Mouse (Mus musculus): ENCODE data around the gene Tuba1c. TPM values are rescaled to one million over a fixed set of nuclear protein-coding genes. Genes with fewer than 3 reads are reported as not detected.

The Tuba1c gene
- polyA plus RNA-seq, 1 experiment from 2014 or later, result 196 TPM

- Histone ChIP-seq H3K4me2 (ENCODE audit: low read depth, low read length) (peak overlapping the region; percentile 30; the same call in 1 of the 2 replicates), H3K4me3 (replicated peaks; ENCODE audit: low read length) (no peak overlapping the region), H3K4me1 (ENCODE audit: control insufficient read depth, insufficient read depth, low read length) (peaks cover 35% of the 10 kb centered on the region), H3K9ac (ENCODE audit: low read length) (peak overlapping the region; percentile 58), H3K27me3 (ENCODE audit: control insufficient read depth, insufficient read depth, low read length) (no peaks in the 10 kb centered on the region), H3K36me3 (ENCODE audit: control insufficient read depth, insufficient read depth, low read length) (no peaks in the 10 kb centered on the region), H3K9me3 (replicated peaks; ENCODE audit: control insufficient read depth, low read length) (no peaks in the 10 kb centered on the region), H3K27ac (ENCODE audit: low read length) (peak overlapping the region; percentile 94)
- ATAC-seq (ENCODE audit: insufficient read depth, low FRiP score), result no peak
- 53% methylated on average over 8 of the region's 8 CpGs for WGBS
Measured at GRCm38 (mm10) chr15:98987661-98988181, 42.0 kb upstream of the Tuba1c start.

DNA sequence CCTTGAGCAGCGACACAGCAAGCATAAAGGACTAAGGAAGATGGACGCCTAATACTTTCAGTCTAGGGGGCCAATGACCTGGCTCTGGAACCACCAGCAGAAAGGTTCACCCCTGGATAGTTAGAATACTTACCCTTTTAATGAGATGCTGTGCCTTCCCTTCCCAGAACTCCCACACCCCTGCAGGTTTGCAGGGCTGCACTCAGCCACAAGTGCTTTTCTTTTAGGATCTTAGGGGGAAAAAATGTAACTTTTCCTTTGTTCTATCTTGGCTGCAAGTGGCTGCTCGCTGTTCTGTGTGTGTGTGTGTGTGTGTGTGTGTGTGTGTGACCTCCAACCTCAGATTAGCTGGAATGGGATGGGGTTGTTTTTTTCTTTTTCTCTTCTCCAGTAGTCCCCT lies 40.9 kb upstream of the Tuba1c start:
- Histone ChIP-seq H3K9ac (ENCODE audit: low read length) (no peak overlapping the region), H3K27ac (ENCODE audit: low read length) (peak overlapping the region; percentile 94; the same call in 1 of the 2 replicates), H3K4me2 (ENCODE audit: low read depth, low read length) (no peak overlapping the region), H3K4me1 (ENCODE audit: control insufficient read depth, insufficient read depth, low read length) (peaks cover 36% of the 10 kb centered on the region), H3K4me3 (replicated peaks; ENCODE audit: low read length) (no peak overlapping the region), H3K27me3 (ENCODE audit: control insufficient read depth, insufficient read depth, low read length) (no peaks in the 10 kb centered on the region), H3K36me3 (ENCODE audit: control insufficient read depth, insufficient read depth, low read length) (no peaks in the 10 kb centered on the region), H3K9me3 (replicated peaks; ENCODE audit: control insufficient read depth, low read length) (no peaks in the 10 kb centered on the region)
- no peak for ATAC-seq (ENCODE audit: insufficient read depth, low FRiP score)
- WGBS, result 79% methylated on average over 3 of the region's 3 CpGs

DNA sequence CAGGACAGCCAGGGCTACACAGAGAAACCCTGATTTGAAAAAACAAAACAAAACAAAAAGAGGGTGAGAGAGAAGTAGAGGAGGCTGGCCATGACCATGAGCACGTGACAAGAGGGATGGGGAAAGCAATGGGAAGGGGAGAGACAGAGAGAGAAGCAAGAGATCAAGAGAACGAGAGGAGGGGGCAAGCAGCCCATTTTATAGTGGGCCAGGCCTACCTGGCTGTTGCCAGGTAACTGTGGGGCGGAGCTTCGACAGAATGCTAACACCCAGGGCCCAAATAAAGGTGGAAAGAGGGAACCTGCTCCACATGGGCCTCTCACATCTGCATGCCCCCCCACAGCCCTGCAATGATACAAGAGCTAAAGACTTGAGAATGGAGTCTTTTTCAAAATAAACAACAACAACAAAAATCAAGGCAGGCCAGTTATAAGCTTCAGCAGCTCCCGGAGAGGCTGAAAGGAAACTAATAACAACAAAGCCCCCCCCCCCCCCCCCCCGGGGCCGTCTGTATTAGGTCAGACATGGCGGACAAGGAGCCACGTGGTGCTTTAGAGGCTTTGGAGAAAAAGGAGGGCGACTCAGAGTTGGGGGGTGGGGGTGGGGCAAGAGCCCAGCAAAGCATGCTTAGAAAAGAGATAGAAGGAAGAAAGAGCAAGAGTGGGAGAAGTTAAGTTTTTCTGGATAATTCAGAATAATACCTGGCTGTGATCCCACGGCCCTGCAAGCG lies 39.8 kb upstream of the Tuba1c start:
- Histone ChIP-seq H3K4me3 (replicated peaks; ENCODE audit: low read length) (no peak overlapping the region), H3K9me3 (replicated peaks; ENCODE audit: control insufficient read depth, low read length) (no peaks in the 10 kb centered on the region), H3K27ac (ENCODE audit: low read length) (peak overlapping the region; percentile 11; the same call in 1 of the 2 replicates), H3K4me1 (ENCODE audit: control insufficient read depth, insufficient read depth, low read length) (peaks cover 36% of the 10 kb centered on the region), H3K36me3 (ENCODE audit: control insufficient read depth, insufficient read depth, low read length) (no peaks in the 10 kb centered on the region), H3K27me3 (ENCODE audit: control insufficient read depth, insufficient read depth, low read length) (no peaks in the 10 kb centered on the region), H3K4me2 (ENCODE audit: low read depth, low read length) (no peak overlapping the region), H3K9ac (ENCODE audit: low read length) (no peak overlapping the region)
- ATAC-seq (ENCODE audit: insufficient read depth, low FRiP score), result no peak
- WGBS, result 40% methylated on average over 12 of the region's 12 CpGs

GRCm38 (mm10) chr15:98990669-98991539 lies 38.8 kb upstream of the Tuba1c start:
- H3K9me3 ChIP-seq (replicated peaks; ENCODE audit: control insufficient read depth, low read length), result no peaks in the 10 kb centered on the region
- H3K27ac ChIP-seq (ENCODE audit: low read length), result peak overlapping the region; percentile 11; the same call in 1 of the 2 replicates
- ATAC-seq (ENCODE audit: insufficient read depth, low FRiP score), result no peak
- WGBS, result 28% methylated on average over 15 of the region's 15 CpGs
- H3K4me1 ChIP-seq (ENCODE audit: control insufficient read depth, insufficient read depth, low read length), result peaks cover 36% of the 10 kb centered on the region
- H3K9ac ChIP-seq (ENCODE audit: low read length), result peak overlapping the region; percentile 40
- H3K4me3 ChIP-seq (replicated peaks; ENCODE audit: low read length), result no peak overlapping the region
- no peaks in the 10 kb centered on the region for H3K36me3 ChIP-seq (ENCODE audit: control insufficient read depth, insufficient read depth, low read length)
- peak overlapping the region; percentile 20 for H3K4me2 ChIP-seq (ENCODE audit: low read depth, low read length)
- H3K27me3 ChIP-seq (ENCODE audit: control insufficient read depth, insufficient read depth, low read length), result no peaks in the 10 kb centered on the region

DNA sequence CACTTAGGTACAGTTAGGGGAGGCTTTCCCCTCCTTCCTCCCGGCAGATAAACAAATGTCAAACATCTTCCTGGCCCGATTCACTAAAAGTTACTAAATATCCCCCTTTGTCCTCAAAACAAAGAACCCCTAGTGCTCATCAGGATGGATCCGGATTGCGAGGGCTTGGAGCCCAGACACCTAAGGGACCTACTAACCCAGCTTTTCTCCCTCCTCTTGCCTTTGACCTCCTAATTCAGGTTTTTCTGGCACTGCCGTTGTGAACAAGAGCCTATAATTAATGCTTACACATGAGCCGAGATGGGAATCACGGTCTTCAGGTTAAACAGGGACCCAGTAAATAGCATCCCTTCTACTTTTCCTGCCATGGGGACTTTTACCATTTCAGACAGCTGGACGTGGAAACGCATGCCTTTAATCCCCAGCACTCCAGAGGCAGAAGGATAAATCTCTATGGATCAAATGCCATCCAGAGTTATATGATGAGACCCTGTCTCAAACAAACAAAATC lies 38.1 kb upstream of the Tuba1c start:
- no peak overlapping the region for H3K4me3 ChIP-seq (replicated peaks; ENCODE audit: low read length)
- peaks cover 31% of the 10 kb centered on the region for H3K4me1 ChIP-seq (ENCODE audit: control insufficient read depth, insufficient read depth, low read length)
- peak overlapping the region; percentile 89; the same call in 1 of the 2 replicates for H3K27ac ChIP-seq (ENCODE audit: low read length)
- H3K9me3 ChIP-seq (replicated peaks; ENCODE audit: control insufficient read depth, low read length), result no peaks in the 10 kb centered on the region
- H3K9ac ChIP-seq (ENCODE audit: low read length), result peak overlapping the region; percentile 40
- no peaks in the 10 kb centered on the region for H3K27me3 ChIP-seq (ENCODE audit: control insufficient read depth, insufficient read depth, low read length)
- no peak for ATAC-seq (ENCODE audit: insufficient read depth, low FRiP score)
- 34% methylated on average over 9 of the region's 9 CpGs for WGBS
- no peaks in the 10 kb centered on the region for H3K36me3 ChIP-seq (ENCODE audit: control insufficient read depth, insufficient read depth, low read length)
- H3K4me2 ChIP-seq (ENCODE audit: low read depth, low read length), result no peak overlapping the region; the same call in 1 of the 2 replicates

DNA sequence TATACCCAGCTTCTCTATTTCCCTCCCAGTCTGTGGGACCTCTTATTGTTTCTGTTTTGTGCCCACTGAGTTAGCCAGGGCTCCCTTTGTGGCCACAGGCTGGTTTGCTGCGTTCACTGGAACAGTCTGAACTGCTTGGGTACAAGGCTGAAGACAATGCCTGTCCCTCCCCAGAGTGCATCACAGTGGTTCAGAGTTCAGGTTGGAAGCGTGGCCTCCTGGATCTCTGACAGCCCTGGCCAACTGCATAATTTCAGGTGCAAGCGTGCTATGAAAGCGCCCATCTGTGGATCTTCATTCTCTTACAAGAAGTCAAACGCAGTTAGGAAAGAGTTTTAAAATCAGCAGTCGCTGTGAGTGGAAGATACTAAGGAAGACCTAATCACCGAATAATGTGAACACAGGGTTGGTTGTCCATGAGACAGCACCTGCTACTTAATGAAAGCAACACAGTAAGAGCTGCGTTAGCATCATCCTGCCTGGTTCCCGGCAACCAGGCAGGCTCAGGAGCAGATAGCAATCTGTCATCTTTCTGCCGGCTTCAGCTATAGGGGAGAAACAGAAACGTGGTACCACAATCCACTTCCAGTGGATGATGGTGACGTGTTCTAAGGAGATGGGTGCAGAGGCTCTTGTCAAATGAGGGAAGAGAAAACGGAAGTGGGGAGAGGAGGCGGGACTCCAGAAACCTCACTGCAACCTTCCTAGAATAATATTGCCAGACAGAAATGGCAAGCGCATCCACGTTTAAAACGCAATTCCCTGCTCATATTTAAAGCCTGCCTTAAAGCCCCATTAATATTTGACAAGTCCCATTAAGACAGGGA lies 37.4 kb upstream of the Tuba1c start:
- WGBS, result 30% methylated on average over 17 of the region's 17 CpGs
- H3K9ac ChIP-seq (ENCODE audit: low read length), result peak overlapping the region; percentile 65
- H3K4me1 ChIP-seq (ENCODE audit: control insufficient read depth, insufficient read depth, low read length), result peaks cover 25% of the 10 kb centered on the region
- peak; percentile 55; the same call in 1 of the 2 replicates for ATAC-seq (ENCODE audit: insufficient read depth, low FRiP score)
- no peaks in the 10 kb centered on the region for H3K27me3 ChIP-seq (ENCODE audit: control insufficient read depth, insufficient read depth, low read length)
- H3K4me2 ChIP-seq (ENCODE audit: low read depth, low read length), result peak overlapping the region; percentile 82
- H3K4me3 ChIP-seq (replicated peaks; ENCODE audit: low read length), result peak overlapping the region; percentile 45
- no peaks in the 10 kb centered on the region for H3K9me3 ChIP-seq (replicated peaks; ENCODE audit: control insufficient read depth, low read length)
- no peaks in the 10 kb centered on the region for H3K36me3 ChIP-seq (ENCODE audit: control insufficient read depth, insufficient read depth, low read length)
- H3K27ac ChIP-seq (ENCODE audit: low read length), result peak overlapping the region; percentile 89

- ATAC-seq (ENCODE audit: insufficient read depth, low FRiP score), result peak; percentile 94
- H3K4me3 ChIP-seq (replicated peaks; ENCODE audit: low read length), result peak overlapping the region; percentile 45
- no peaks in the 10 kb centered on the region for H3K27me3 ChIP-seq (ENCODE audit: control insufficient read depth, insufficient read depth, low read length)
- 6% methylated on average over 35 of the region's 35 CpGs for WGBS
- H3K4me1 ChIP-seq (ENCODE audit: control insufficient read depth, insufficient read depth, low read length), result peaks cover 17% of the 10 kb centered on the region
- peak overlapping the region; percentile 82 for H3K4me2 ChIP-seq (ENCODE audit: low read depth, low read length)
- no peaks in the 10 kb centered on the region for H3K9me3 ChIP-seq (replicated peaks; ENCODE audit: control insufficient read depth, low read length)
- H3K9ac ChIP-seq (ENCODE audit: low read length), result peak overlapping the region; percentile 65
- peak overlapping the region; percentile 89 for H3K27ac ChIP-seq (ENCODE audit: low read length)
- H3K36me3 ChIP-seq (ENCODE audit: control insufficient read depth, insufficient read depth, low read length), result no peaks in the 10 kb centered on the region
Measured at GRCm38 (mm10) chr15:98993093-98993793, 36.4 kb upstream of the Tuba1c start.

DNA sequence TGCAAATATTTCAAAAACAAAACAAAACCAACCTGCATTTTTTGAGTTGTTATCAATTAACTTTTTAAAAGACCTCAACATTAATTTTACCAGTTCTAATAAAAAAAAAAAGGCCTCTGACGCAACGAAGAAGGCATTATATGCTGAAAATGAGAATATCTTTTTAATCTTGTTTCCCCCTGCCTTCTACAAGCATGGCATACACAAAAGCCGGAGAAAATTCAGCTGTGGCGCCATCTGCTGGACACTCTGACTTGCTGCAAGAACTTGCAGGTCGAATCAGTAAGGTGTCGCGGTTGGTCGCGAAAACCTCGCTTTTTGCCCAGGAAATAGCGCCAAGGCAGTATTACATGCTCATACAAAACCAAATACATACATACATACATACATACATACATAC lies 35.8 kb upstream of the Tuba1c start:
- Histone ChIP-seq H3K36me3 (ENCODE audit: control insufficient read depth, insufficient read depth, low read length) (no peaks in the 10 kb centered on the region), H3K27me3 (ENCODE audit: control insufficient read depth, insufficient read depth, low read length) (no peaks in the 10 kb centered on the region), H3K4me1 (ENCODE audit: control insufficient read depth, insufficient read depth, low read length) (peaks cover 22% of the 10 kb centered on the region), H3K9ac (ENCODE audit: low read length) (no peak overlapping the region), H3K27ac (ENCODE audit: low read length) (no peak overlapping the region; the same call in 1 of the 2 replicates), H3K4me2 (ENCODE audit: low read depth, low read length) (peak overlapping the region; percentile 82; the same call in 1 of the 2 replicates), H3K9me3 (replicated peaks; ENCODE audit: control insufficient read depth, low read length) (no peaks in the 10 kb centered on the region), H3K4me3 (replicated peaks; ENCODE audit: low read length) (no peak overlapping the region)
- under 1% methylated on average over 11 of the region's 11 CpGs for WGBS
- ATAC-seq (ENCODE audit: insufficient read depth, low FRiP score), result no peak
